Mouse (Mus musculus) heart, postnatal 25 days (tissue): Measurements from ENCODE around the gene Fam118a. TPM values are rescaled to one million over a fixed set of nuclear protein-coding genes. Genes with fewer than 3 reads are reported as not detected.
A peak's percentile ranks its signal among the peaks of the same experiment; 100 is the strongest.
"Not testable (repeated sequence)": the region's sequence is repeated elsewhere in the genome, so short reads cannot be mapped to it uniquely, and the experiment has no call there.

Experiments used
- DNase-seq: peaks from one replicate; pipeline ENCODE4 v3.0.0; 2022; ENCODE audit warnings: low spot score
- intact Hi-C: fragments of 180-260 bp; cut with DNase I; formaldehyde crosslinking; loops from one replicate; pipeline ENCODE4 v1.15.1; 2025
- total RNA-seq, 2 experiments: library from RNA; stranded (reverse); gene quantifications; 2 replicates each; pipeline ENCODE4 v1.2.3; 2021

The Fam118a gene
- 1 to 10 TPM; 5.8 to 6.4 TPM for total RNA-seq

GRCm38 (mm10) chr15:85028648-85029047 lies at the start of gene Fam118a:
Gene Fam118a, plus strand, starts transcription at chr15:85028948.
- DNase-seq, intact Hi-C loops: not testable (repeated sequence)

GRCm38 (mm10) chr15:84981609-84982313 lies 47.0 kb upstream of the Fam118a start:
- no peak for DNase-seq
- intact Hi-C loops = no loop called here

- DNase-seq = no peak
- intact Hi-C loops = no loop called here
These were observed 45.9 kb upstream of the Fam118a start for GRCm38 (mm10) chr15:84982888-84983287.

GRCm38 (mm10) chr15:84983721-84984120 lies 45.0 kb upstream of the Fam118a start:
- intact Hi-C loops = no loop called here
- no peak for DNase-seq

GRCm38 (mm10) chr15:84985516-84986160 lies 43.1 kb upstream of the Fam118a start:
- DNase-seq = no peak
- intact Hi-C loops = loop anchor here (5.0 kb wide), 2 partner anchors 48 to 52 kb away; no protein-coding TSS in a partner anchor

- no peak for DNase-seq
- intact Hi-C loops = loop anchor here (5.0 kb wide), 2 partner anchors 49 to 51 kb away; no protein-coding TSS in a partner anchor
These were observed 42.4 kb upstream of the Fam118a start for GRCm38 (mm10) chr15:84986171-84987019.

GRCm38 (mm10) chr15:84987020-84987815 lies 41.5 kb upstream of the Fam118a start:
- no peak for DNase-seq
- intact Hi-C loops = loop anchor here (5.0 kb wide), 2 partner anchors 50 kb away; no protein-coding TSS in a partner anchor

- intact Hi-C loops = loop anchor here (2.0 to 5.0 kb wide), 3 partner anchors 49 to 133 kb away; no protein-coding TSS in a partner anchor
- DNase-seq = peak; percentile 84
These were observed 40.6 kb upstream of the Fam118a start, which contains the start of gene 5031439G07Rik for GRCm38 (mm10) chr15:84987874-84988825. Gene 5031439G07Rik, minus strand, starts transcription at chr15:84988551.

- intact Hi-C loops = loop anchor here (2.0 to 5.0 kb wide), 3 partner anchors 48 to 134 kb away; no protein-coding TSS in a partner anchor
- DNase-seq = no peak
These were observed 39.6 kb upstream of the Fam118a start for GRCm38 (mm10) chr15:84989098-84989497.

- intact Hi-C loops = loop anchor here (2.0 to 10.0 kb wide), 4 partner anchors 48 to 265 kb away; no protein-coding TSS in a partner anchor
- DNase-seq = no peak
These were observed 39.0 kb upstream of the Fam118a start for GRCm38 (mm10) chr15:84989771-84990170.

GRCm38 (mm10) chr15:84994498-84994897 lies 34.2 kb upstream of the Fam118a start:
- no peak for DNase-seq
- intact Hi-C loops = loop anchor here (10.0 kb wide), 1 partner anchor 260 kb away; no protein-coding TSS in a partner anchor

GRCm38 (mm10) chr15:84995041-84995440 lies 33.7 kb upstream of the Fam118a start:
- DNase-seq = no peak
- intact Hi-C loops = loop anchor here (5.0 to 10.0 kb wide), 3 partner anchors 68 to 260 kb away; no protein-coding TSS in a partner anchor

- intact Hi-C loops = loop anchor here (5.0 to 10.0 kb wide), 3 partner anchors 69 to 259 kb away; no protein-coding TSS in a partner anchor
- no peak for DNase-seq
These were observed 32.8 kb upstream of the Fam118a start for GRCm38 (mm10) chr15:84995967-84996366.

GRCm38 (mm10) chr15:84997768-84998454 lies 30.8 kb upstream of the Fam118a start:
- intact Hi-C loops = loop anchor here (5.0 to 10.0 kb wide), 3 partner anchors 71 to 257 kb away; no protein-coding TSS in a partner anchor
- DNase-seq = no peak

GRCm38 (mm10) chr15:84999911-85000310 lies 28.8 kb upstream of the Fam118a start:
- intact Hi-C loops = loop anchor here (5.0 to 10.0 kb wide), 3 partner anchors 73 to 255 kb away; no protein-coding TSS in a partner anchor
- no peak for DNase-seq

GRCm38 (mm10) chr15:85000984-85001982 lies 27.5 kb upstream of the Fam118a start:
- DNase-seq = peak; percentile 52
- intact Hi-C loops = loop anchor here (1.0 kb wide), 2 partner anchors 41 to 69 kb away; no protein-coding TSS in a partner anchor
